Mouse (Mus musculus): ENCODE results near the gene Oprm1. TPM values are rescaled to one million over a fixed set of nuclear protein-coding genes. Genes with fewer than 3 reads are reported as not detected.
"Not testable (repeated sequence)": the region's sequence is repeated elsewhere in the genome, so short reads cannot be mapped to it uniquely, and the experiment has no call there.

Gene Oprm1
- polyA plus RNA-seq, 1 experiment from 2014 or later, result 1.00 TPM

DNA sequence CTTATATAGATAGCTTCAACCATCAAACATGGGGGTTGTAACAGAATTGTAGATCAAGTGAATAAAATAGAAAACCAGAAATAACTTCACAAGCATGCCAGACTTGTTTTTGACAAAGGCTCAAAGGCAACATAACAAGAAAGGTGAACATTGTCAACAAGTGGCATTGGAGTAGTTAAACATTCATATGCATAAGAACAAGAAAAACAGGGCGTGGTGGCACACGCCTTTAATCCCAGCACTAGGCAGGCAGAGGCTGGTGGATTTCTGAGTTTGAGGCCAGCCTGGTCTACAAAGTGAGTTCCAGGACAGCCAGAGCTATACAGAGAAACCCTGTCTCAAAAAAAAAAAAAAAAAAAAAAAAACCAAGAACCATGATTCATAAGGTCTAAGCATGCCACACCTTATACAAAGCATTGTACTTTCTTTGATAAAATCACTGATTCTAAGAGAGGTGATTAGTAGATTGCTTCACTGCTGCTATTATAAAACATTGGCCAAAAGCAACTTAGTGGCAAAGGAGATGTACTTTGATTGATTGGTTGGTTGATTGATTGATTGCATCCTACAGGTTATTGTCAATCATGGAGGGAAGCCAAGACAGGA, 120.1 kb downstream of the Oprm1 start:
- 85% methylated on average over 2 of the region's 2 CpGs for WGBS
- no peaks in the 10 kb centered on the region for H3K36me3 ChIP-seq (ENCODE audit: control insufficient read depth, insufficient read depth, low read length)

GRCm38 (mm10) chr10:6882041-6882440, 123.7 kb downstream of the Oprm1 start:
- not testable (repeated sequence) for H3K4me2 ChIP-seq (replicated peaks; ENCODE audit: low read depth, low read length); H3K9ac ChIP-seq (replicated peaks; ENCODE audit: low read depth, low read length); H3K9me3 ChIP-seq (ENCODE audit: control insufficient read depth, low read depth, low read length); H3K4me1 ChIP-seq (ENCODE audit: control insufficient read depth, insufficient read depth, low read length); H3K4me3 ChIP-seq (ENCODE audit: low read depth, low read length); H3K27ac ChIP-seq (ENCODE audit: low read length); ATAC-seq (ENCODE audit: insufficient number of reproducible peaks, insufficient read depth, low FRiP score, low read depth); H3K27me3 ChIP-seq (ENCODE audit: control insufficient read depth, insufficient read depth, low read length); H3K36me3 ChIP-seq (ENCODE audit: control insufficient read depth, insufficient read depth, low read length)
- WGBS, result 100% methylated on average over 1 of the region's 1 CpGs

More for the DNA sequence above, 120.1 kb downstream of the Oprm1 start:
- Histone ChIP-seq H3K9me3 (ENCODE audit: control insufficient read depth, low read depth, low read length) (no peaks in the 10 kb centered on the region), H3K27ac (ENCODE audit: low read length) (no peak overlapping the region), H3K4me3 (ENCODE audit: low read depth, low read length) (no peak overlapping the region), H3K27me3 (ENCODE audit: control insufficient read depth, insufficient read depth, low read length) (no peaks in the 10 kb centered on the region), H3K9ac (replicated peaks; ENCODE audit: low read depth, low read length) (no peak overlapping the region), H3K4me2 (replicated peaks; ENCODE audit: low read depth, low read length) (no peak overlapping the region), H3K4me1 (ENCODE audit: control insufficient read depth, insufficient read depth, low read length) (no peaks in the 10 kb centered on the region)
- ATAC-seq (ENCODE audit: insufficient number of reproducible peaks, insufficient read depth, low FRiP score, low read depth), result no peak

DNA sequence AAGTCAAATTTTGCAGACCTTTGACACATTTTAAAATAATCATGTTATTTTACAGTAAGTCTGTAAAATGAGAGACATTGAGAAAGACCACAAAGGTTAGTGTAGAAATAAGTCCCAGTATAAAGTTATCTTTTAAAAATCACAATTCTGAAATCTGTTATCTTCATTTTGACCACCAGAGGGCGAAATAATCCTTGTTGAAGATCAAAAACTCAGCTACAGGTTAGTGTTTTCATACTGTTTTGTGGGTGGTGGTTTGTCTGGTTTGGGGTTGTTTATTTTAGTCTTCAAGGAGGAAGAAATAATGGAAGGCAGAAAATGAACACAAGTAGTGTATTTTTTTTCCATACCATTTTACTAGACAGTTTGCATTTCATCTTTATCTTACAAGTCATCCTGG, 127.2 kb downstream of the Oprm1 start:
- no peaks in the 10 kb centered on the region for H3K36me3 ChIP-seq (ENCODE audit: control insufficient read depth, insufficient read depth, low read length)
- WGBS, result 0% methylated on average over 1 of the region's 1 CpGs
- no peak overlapping the region for H3K4me2 ChIP-seq (replicated peaks; ENCODE audit: low read depth, low read length)
- no peaks in the 10 kb centered on the region for H3K9me3 ChIP-seq (ENCODE audit: control insufficient read depth, low read depth, low read length)
- no peaks in the 10 kb centered on the region for H3K27me3 ChIP-seq (ENCODE audit: control insufficient read depth, insufficient read depth, low read length)
- no peak overlapping the region for H3K9ac ChIP-seq (replicated peaks; ENCODE audit: low read depth, low read length)
- H3K4me3 ChIP-seq (ENCODE audit: low read depth, low read length), result no peak overlapping the region
- no peak for ATAC-seq (ENCODE audit: insufficient number of reproducible peaks, insufficient read depth, low FRiP score, low read depth)
- no peaks in the 10 kb centered on the region for H3K4me1 ChIP-seq (ENCODE audit: control insufficient read depth, insufficient read depth, low read length)
- no peak overlapping the region for H3K27ac ChIP-seq (ENCODE audit: low read length)

DNA sequence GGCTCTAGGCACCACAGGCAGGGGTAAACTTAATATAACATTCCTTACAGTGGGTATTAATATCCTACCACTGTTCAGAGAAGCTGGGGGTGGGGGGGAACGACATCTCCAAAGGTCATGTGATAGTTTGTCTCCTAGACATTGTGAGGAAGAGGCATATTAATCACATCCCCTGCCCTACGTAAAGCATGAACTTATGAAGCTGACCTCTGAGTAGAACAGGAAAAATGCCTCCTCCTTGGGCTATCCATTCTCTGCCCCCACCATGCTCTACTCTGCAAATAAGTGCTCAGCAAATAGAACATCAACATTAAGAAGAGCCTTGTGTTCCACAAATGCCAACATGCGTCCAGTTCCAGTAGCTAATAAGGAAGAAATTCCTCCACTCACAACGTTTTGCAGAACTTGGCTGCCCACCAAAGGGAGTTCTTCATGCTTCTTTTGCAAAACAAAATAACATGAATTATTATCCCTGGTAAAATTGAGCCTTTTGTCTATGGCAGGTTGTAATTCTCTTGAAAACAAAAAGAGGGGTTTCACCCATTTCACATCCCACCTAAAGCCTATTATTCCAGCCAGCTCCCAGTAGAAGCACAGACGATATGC, 131.4 kb downstream of the Oprm1 start:
- Histone ChIP-seq H3K4me3 (ENCODE audit: low read depth, low read length) (no peak overlapping the region), H3K27me3 (ENCODE audit: control insufficient read depth, insufficient read depth, low read length) (no peaks in the 10 kb centered on the region), H3K4me1 (ENCODE audit: control insufficient read depth, insufficient read depth, low read length) (no peaks in the 10 kb centered on the region), H3K27ac (ENCODE audit: low read length) (no peak overlapping the region), H3K9me3 (ENCODE audit: control insufficient read depth, low read depth, low read length) (no peaks in the 10 kb centered on the region), H3K9ac (replicated peaks; ENCODE audit: low read depth, low read length) (no peak overlapping the region), H3K36me3 (ENCODE audit: control insufficient read depth, insufficient read depth, low read length) (no peaks in the 10 kb centered on the region), H3K4me2 (replicated peaks; ENCODE audit: low read depth, low read length) (no peak overlapping the region)
- ATAC-seq (ENCODE audit: insufficient number of reproducible peaks, insufficient read depth, low FRiP score, low read depth), result no peak
- 36% methylated on average over 5 of the region's 5 CpGs for WGBS

DNA sequence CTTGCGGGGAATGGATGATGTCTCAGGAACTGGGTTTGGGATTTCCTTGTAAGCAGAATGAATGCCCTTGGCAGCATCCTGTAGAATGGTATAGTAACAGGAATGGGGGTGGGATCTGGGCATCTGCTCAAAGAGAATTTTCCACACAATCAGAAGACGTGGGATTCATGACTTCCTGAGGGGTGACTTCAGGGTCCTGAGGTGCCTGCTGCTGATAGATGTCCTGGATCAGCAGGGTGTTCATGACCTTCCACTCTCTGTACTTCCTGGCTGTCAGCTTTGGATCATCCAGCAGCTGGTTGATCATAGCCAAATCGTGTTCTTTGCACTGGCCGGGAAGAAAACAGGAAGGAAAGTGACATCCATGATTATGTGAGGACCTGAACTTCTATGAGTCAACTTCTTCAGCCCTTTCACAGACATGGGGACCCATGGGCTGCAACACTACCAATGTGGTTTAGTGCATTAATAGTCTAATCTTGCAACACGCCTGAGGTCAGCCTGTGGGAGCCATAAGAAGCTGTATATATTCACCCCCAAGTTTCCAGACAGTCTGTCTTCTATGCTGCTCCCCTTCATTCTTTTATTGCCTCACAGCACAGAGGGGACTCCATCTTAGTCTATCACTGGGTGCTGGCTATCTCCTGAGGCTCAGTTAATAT, 132.2 kb downstream of the Oprm1 start:
- 68% methylated on average over 5 of the region's 5 CpGs for WGBS
- Histone ChIP-seq H3K36me3 (ENCODE audit: control insufficient read depth, insufficient read depth, low read length) (no peaks in the 10 kb centered on the region), H3K4me2 (replicated peaks; ENCODE audit: low read depth, low read length) (no peak overlapping the region), H3K4me3 (ENCODE audit: low read depth, low read length) (no peak overlapping the region), H3K4me1 (ENCODE audit: control insufficient read depth, insufficient read depth, low read length) (no peaks in the 10 kb centered on the region), H3K27ac (ENCODE audit: low read length) (no peak overlapping the region), H3K9ac (replicated peaks; ENCODE audit: low read depth, low read length) (no peak overlapping the region), H3K27me3 (ENCODE audit: control insufficient read depth, insufficient read depth, low read length) (no peaks in the 10 kb centered on the region), H3K9me3 (ENCODE audit: control insufficient read depth, low read depth, low read length) (no peaks in the 10 kb centered on the region)
- ATAC-seq (ENCODE audit: insufficient number of reproducible peaks, insufficient read depth, low FRiP score, low read depth), result no peak

DNA sequence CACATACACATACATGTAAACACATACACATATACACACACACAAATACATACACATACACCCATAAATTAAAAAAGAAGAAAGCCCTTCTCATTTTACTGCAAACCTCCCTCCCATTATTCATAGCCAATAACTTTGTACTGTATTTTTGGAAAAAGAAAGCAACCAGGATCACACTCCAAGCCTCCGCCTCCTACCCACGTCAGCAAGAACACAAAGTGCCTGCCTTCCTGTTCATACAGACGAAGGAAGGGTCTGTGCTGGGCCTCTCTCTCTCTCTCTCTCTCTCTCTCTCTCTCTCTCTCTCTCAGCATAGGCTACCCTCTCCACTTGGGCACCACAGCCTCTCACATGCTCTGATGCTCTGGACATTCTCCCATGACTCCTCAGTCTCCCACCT, 137.5 kb downstream of the Oprm1 start:
- Histone ChIP-seq H3K36me3 (ENCODE audit: control insufficient read depth, insufficient read depth, low read length) (no peaks in the 10 kb centered on the region), H3K9ac (replicated peaks; ENCODE audit: low read depth, low read length) (no peak overlapping the region), H3K4me2 (replicated peaks; ENCODE audit: low read depth, low read length) (no peak overlapping the region), H3K9me3 (ENCODE audit: control insufficient read depth, low read depth, low read length) (no peaks in the 10 kb centered on the region), H3K4me1 (ENCODE audit: control insufficient read depth, insufficient read depth, low read length) (no peaks in the 10 kb centered on the region), H3K27me3 (ENCODE audit: control insufficient read depth, insufficient read depth, low read length) (no peaks in the 10 kb centered on the region), H3K4me3 (ENCODE audit: low read depth, low read length) (no peak overlapping the region), H3K27ac (ENCODE audit: low read length) (no peak overlapping the region)
- 72% methylated on average over 3 of the region's 3 CpGs for WGBS
- ATAC-seq (ENCODE audit: insufficient number of reproducible peaks, insufficient read depth, low FRiP score, low read depth), result no peak

- no peaks in the 10 kb centered on the region for H3K9me3 ChIP-seq (ENCODE audit: control insufficient read depth, low read depth, low read length)
- H3K36me3 ChIP-seq (ENCODE audit: control insufficient read depth, insufficient read depth, low read length), result no peaks in the 10 kb centered on the region
- ATAC-seq (ENCODE audit: insufficient number of reproducible peaks, insufficient read depth, low FRiP score, low read depth), result no peak
- H3K9ac ChIP-seq (replicated peaks; ENCODE audit: low read depth, low read length), result no peak overlapping the region
- H3K27me3 ChIP-seq (ENCODE audit: control insufficient read depth, insufficient read depth, low read length), result no peaks in the 10 kb centered on the region
- H3K4me3 ChIP-seq (ENCODE audit: low read depth, low read length), result no peak overlapping the region
- 78% methylated on average over 3 of the region's 3 CpGs for WGBS
- H3K4me1 ChIP-seq (ENCODE audit: control insufficient read depth, insufficient read depth, low read length), result no peaks in the 10 kb centered on the region
- H3K27ac ChIP-seq (ENCODE audit: low read length), result no peak overlapping the region
- H3K4me2 ChIP-seq (replicated peaks; ENCODE audit: low read depth, low read length), result no peak overlapping the region
These were observed 138.5 kb downstream of the Oprm1 start for GRCm38 (mm10) chr10:6896659-6897303.

GRCm38 (mm10) chr10:6900126-6900525, 141.8 kb downstream of the Oprm1 start:
- ATAC-seq (ENCODE audit: insufficient number of reproducible peaks, insufficient read depth, low FRiP score, low read depth), result no peak
- Histone ChIP-seq H3K27me3 (ENCODE audit: control insufficient read depth, insufficient read depth, low read length) (no peaks in the 10 kb centered on the region), H3K9me3 (ENCODE audit: control insufficient read depth, low read depth, low read length) (no peaks in the 10 kb centered on the region), H3K36me3 (ENCODE audit: control insufficient read depth, insufficient read depth, low read length) (no peaks in the 10 kb centered on the region), H3K4me2 (replicated peaks; ENCODE audit: low read depth, low read length) (no peak overlapping the region), H3K4me3 (ENCODE audit: low read depth, low read length) (no peak overlapping the region), H3K9ac (replicated peaks; ENCODE audit: low read depth, low read length) (no peak overlapping the region), H3K27ac (ENCODE audit: low read length) (no peak overlapping the region), H3K4me1 (ENCODE audit: control insufficient read depth, insufficient read depth, low read length) (no peaks in the 10 kb centered on the region)
- WGBS, result 87% methylated on average over 4 of the region's 4 CpGs

All from stomach, embryonic 14.5 days (tissue).